Mouse (Mus musculus): ENCODE measurements at regions not wholly inside any gene's neighbourhood (a gene's known extent, or its start where the extent isn't known, plus 50 kb on each side); places are given as distances from the start of the nearest gene placed in this dataset.
A peak's percentile ranks its signal among the peaks of the same experiment; 100 is the strongest.

DNA sequence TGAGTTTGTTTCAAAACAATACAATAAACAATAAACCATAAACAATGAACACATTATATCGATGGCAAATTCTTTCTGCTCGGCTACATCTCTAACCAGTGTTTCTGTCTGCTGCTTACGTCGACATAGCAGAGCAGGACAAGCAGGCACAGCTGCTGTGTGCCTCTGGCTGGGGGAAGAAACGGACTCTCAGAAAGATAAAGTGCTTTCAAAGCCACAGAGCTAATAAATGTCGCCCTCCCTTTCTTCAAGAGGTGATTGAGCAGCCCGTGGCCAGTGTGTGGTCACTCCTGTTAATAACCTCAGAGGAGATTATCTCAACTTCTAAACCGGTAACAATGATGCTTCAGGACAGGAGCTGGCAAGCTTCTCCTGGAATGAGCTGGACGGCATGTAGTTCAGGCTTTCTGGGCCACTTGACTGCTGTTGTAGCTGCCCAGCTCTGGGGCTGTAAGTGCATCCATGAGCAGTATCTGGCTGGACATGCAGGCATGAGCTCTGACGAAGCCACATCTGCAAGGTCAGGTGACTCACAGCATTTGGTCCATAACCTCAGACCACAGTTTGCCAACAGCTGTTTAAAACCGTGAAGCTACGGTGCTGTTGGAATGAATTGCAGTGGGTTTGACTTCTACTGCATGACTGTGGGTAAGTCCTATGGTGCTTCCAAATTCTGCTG, 55.6 kb downstream of the Evx1 start:
- DNase-seq = no peak

DNA sequence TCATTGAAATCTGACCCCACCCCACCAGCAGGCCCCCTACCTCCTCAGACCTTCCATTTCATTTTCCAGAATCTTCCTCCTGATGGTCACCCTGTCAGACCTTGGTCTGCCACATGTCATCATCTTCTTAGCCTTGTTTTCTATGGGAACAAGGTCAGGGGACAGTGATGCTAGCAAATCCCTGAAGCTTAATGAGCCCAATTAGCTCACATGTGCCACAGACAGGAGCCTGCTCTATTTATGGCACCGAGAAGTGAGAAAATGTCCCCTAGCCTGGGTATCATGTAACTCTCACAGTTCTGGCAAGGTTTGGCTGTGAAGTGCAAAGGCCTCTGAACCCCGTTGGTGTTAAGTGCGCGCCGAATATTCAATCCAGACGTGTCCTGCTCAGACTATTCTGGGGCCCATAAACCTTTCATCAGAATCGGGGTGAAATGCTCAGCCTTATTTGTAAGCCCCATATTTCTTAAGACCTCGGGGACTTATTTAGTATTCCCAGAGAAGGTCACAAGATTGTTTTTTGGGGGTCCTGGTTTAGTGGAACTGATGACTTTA, 57.6 kb downstream of the Evx1 start:
- DNase-seq = no peak

DNA sequence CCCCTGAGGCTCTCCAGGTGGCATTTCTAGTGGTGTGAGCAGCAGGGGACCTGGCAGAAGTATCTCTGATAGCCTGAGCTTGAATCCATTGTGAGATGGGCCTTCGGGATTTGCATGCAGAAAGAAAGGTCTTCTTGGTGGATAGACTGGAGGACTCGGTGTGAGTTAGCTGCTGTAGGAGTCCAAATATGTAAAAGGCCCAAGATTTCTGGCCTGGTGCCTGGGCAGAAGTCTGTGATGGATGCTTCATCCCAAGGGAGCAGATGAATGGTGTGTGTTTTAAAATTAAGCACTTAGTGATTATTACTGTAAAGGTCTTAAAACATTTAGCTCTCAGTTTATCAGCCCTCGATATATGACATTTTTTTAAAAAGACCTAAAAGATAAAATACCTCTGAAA, 65.8 kb downstream of the Evx1 start:
- DNase-seq = no peak

DNA sequence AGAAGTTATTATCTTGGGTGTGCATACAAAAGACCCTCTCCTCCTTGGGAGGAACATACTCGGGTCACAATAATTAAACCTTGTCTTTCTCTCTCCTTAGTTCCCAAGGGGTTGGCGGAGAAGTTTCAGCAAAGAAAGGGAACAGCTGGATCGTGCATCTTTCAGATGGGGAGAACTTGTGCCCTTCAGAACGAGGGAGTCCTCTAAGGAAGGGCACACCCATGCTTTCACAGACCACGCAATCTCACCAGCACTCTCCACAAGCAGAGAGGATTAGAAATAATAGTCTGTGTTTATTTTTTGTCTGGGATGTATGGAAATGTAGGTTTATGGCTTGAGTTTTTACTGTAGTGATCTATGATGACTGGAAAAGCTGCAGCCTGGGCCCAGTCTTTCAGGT, 66.3 kb downstream of the Evx1 start:
- no peak for DNase-seq

DNA sequence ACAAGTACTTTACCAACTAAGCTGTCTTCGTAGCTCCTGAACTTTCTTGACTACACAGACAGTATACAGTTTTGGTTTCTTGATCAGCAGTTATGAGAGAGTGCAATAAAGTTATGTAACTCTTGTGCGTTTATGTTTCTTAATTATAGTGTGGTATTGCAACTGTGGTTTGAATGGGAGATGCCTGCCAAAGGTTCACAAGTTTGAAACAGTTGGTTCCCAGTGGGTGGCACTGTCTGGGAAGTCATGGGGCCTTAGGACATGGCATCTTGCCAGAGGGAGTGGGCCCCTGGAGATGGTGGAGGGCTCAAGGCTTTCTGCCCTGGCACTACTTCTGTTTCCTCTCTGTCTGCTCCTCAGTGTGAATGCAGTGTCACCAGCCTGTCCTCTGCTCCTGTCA, 71.7 kb downstream of the Evx1 start:
- no peak for DNase-seq

DNA sequence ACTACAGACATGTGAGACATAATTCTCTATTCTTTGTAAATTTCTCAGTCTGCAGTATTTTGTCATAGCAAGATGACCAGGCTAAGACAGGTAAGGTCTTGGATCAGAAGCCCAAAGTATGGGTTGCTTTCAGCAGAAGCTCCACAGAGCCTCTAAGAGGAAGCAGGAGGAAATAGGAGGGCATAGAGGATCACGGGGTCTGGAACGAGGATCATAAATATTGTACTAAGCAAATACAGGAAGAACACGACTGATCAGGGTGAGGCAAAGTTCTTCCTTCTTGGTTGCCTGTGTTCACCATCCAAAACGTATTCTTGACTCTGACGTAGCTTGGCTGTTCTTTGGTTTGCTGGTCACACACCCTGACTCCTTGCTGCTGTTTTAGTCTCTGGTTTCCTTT, 88.1 kb downstream of the Evx1 start:
- no peak for DNase-seq

DNA sequence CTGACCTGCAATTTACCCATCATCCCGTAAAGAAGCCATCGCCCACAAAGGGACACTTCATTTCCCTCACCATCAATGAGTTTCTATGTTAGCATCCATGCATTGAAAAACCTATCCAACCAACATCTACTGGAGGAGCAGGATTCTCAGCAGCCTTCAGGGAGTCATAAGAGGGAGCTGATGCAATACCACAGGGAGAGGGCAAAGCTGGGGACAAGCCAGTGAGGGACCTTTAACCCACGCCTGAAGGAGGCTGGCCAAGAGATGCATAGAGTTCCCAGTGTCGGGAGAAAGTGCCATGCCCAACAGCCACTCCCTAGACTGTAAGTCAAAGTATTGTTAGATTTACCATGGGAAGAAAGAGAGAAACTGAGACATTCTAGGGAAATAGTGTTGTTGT, 96.7 kb downstream of the Evx1 start:
- DNase-seq = no peak

DNA sequence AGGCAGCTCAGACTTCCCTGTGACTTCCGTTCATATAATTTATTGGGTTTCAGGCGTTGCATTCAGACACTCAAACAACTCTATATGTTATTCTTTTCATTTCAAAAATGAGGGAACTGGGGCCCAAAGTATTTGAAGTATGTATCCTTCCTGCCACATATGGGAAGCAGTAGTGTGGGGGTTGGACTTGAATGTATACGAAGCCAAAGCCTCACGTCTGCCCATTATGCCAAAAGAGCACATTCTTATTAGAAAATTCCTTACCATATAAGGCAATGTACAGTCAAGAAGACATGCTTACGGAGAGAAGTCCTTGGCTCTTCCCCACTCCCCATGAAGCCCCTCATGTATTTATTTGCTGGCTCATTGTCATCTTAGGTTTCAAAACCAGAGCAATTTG, 97.4 kb downstream of the Evx1 start:
- DNase-seq = no peak

DNA sequence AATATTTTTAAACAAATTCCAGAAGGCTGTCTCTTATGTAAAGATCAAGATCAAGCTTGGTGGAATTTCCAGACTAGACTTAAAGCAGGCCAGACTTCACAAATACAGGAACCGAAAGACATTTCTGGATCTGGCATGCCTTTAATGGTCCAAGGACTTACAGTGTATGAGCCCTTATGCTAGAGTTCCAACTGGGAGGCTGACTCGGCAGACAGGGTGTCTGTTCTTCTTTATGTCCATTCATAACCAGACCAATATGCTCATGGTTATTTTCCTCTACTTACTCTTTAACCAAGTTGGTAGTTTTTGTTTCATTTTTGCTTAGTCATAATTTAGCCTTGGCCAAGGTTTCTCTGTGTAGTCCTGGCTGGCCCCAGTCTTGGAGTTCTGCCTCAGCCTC, 98.0 kb downstream of the Evx1 start:
- no peak for DNase-seq

DNA sequence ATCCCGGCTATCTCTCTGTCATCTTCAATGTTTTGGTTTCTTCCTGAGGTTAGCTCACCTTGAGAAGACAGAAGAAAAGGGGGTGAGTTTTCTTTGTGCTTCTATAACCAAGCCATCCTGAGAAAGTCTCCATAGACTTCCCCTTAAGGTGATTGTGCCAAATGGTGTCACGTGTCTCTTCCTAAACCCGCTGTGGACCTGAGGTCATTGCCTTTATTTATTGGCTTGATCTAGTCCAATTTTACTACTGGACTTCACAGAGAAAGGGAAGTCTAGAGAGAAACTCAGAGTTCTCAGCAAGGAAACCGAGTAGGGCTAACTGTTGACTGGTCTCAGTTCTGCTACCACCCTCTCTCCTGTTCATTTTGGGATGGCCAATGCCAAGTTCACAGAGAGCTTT, 100.3 kb downstream of the Evx1 start:
- DNase-seq = no peak

DNA sequence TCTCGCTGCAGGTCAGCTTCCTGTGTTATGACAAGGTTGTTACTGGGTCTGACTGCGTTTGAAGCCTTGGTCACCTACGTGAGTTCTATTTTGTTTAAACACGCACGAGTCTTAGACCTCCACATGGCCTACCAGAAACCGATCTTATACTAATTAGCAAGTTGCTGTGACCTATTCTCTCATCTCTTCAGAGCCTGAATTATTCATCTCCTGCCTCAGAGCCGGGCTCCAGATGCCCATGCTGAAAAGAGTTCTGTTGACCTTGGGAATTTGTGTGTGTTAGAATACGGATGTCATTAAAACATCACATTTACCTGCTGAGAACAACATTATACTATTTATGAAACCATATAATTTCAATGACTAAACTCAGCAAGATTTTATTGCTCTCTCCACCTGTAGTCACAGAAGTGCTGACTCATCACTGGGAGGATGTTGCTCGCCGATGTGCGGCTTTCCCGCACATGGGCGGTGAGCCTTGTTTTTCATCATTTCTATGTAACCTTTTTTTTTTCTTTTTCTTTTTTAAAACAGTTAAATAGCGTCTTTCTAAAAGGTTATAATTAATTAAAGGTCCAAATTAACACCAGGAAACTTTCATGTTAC, 102.1 kb downstream of the Evx1 start:
- no peak for DNase-seq

DNA sequence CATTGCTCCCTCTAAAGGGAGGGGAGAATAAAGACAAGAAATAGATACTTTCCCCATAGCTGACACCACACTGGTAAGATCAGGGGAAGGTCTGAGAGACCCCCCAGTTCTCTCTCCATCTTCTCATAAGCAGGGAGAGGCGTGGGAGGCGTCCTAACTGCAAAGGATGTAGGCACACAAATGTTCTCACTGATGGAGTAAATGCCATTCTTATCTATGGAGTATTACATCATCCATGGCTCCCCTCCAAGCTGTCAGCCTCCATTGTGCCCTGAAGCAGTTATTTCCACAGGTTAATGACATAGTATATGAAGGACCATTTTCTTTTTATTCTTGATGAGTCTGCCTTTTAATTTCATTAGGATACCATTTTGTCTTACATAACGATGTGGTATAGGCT, 103.2 kb downstream of the Evx1 start:
- no peak for DNase-seq

DNA sequence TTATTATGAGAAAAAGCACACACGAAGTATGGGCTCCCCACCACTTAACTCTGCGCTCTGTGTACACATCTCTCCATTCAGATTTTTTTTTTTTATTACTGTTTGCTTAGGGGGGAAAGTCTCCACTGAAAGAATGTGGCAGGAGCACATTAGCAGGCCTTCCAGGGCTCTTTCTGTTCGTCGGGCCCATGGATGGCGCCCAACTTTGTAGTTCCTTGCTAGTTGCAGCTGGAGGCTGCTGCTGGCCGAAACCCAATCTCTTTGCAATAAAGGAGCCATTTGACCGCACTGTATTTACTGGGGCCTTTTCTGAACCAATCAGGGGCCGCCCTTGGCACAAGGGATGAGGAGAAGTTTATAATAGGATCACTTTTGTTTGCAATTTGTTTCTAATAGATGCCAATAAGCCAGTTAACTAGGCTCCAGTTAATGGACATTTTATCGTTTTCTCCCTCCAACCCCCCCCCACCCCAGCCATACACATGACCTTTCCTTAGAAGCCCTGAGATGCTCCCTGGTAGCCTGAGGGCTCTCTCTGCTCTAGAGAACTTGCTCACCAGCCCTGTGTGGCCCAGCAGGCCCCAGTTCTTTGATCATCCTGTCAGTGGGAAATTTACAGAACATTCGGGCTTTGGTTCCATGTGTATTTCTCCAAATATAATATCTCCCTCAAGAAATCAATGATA, 104.3 kb downstream of the Evx1 start:
- DNase-seq = peak; percentile 21

DNA sequence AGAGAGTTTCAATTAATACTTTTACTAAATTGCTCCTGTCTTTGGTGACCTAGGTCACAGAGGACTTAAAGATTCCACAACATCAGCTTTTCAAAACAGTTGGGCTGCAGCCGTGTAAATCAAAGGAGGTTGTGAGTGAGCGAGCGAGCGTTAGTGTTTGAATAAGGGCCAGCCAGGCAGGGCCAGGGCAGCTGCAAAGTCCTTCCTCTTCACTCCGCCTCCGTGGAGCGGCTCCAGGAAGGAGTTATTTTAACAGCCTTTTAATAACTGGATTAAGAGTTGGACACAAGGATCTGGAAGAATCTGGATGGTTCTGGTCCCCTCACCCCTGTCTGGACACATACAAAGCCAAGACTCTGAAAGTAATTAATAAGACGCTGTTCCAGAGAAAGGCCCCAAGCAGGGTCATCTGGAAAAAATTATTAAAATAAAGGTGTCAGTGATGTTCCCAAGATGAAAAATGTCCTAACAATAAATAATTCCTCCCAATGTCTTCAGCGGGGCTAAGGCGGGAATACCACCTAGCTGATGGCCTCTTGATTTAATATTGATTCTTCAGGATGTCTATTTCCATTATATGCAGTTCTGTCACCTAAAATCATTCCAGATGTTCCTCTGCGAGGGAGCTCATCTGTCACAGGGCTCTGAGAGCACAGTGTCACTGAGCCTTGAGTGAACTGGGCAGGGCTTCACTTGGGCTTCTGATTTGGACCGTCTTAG, 105.3 kb downstream of the Evx1 start:
- peak; percentile 63 for DNase-seq

DNA sequence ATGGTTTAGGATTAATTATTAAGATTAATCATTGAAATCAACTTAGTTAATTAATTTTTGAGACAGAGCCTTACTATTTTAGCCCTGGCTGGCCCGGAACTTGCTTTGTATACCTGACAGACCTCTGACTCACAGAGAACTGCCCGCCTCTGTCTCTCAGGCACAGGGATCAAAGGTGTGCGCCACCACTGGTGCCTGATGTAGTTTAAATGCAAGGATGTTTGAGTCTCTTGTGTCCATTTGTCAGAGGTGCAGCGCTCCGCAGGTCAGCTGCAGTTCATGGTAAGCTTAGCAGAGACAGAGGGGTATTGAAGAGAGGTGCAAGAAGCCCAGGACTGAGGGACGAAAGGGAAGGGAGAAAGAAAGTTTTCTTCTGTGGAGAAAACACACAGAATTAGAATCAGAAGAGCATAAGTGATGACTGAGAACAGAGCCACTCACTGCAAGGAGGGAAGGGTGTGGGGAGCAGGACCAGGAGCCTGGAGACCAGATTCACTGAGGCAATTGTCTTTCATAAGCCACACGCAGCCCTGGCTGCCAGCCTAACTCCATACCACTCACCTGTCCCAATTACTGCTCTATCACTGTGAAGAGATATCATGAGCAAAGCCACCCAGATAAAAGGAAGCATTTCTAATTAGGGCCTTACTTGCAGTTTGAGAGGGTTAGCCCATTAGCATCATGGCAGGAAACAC, 107.1 kb downstream of the Evx1 start:
- peak; percentile 9 for DNase-seq

DNA sequence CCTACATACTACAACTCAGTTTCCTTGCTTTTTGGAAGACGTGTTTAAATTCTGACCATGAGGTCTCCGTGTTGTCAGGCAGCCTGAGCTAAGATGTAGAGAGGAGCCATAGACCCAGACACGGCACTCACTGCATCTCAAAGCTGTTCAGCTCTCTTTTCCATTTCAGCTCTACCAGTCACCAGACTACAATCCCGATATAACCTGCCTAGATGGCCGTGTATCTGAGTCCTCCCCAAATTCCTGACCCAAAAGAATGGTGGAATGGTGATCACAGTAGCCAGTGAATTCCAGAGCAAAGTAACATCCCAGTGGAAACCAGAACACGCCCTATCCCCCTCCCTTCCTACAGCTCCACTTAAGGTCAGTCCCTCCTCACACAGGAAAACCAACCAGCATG, 108.5 kb downstream of the Evx1 start:
- no peak for DNase-seq

DNA sequence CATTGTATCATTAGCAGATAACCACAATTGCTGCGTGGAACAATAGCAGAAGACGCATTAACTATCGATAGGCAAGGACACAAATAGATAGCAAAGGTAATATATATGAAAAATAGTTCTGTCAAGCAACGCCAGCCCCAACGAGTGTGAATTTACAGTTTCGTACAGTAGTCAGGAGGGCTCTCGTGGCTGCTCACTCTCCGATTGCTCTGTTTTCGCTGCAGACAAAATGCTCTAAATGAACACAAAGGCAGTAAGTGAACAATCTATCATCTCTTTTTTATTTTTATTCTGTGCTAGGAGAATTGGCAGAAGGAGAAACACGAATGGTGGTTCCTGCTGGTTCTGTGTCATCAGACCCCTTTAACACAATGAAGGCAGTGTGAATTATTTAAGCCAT, 109.4 kb downstream of the Evx1 start:
- no peak for DNase-seq

DNA sequence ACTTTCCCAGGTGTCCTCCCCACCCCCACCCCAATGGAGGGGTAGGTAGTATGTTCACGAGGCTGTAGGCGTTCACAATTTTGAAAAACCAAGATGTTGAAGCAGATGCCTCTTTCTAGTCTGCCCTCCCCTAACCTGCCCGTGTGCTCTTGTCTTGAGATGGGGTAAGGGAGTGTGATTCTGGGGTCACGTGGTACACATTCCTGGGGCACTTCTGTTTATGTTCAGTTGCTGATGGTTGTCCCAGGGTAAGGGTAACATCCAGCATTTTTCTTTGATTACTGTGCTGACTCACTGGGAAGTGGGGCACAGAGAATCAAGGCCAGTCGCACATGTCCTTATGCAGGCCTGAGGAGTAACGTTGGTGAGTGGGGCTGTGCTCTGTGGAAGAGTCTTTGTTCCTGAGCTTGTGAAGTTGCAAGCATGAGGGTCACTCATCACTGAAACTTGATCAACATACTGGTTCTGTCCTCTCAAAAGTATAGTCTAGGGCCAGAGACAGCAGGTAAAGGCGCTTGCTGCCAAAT, 110.3 kb downstream of the Evx1 start:
- DNase-seq = no peak

DNA sequence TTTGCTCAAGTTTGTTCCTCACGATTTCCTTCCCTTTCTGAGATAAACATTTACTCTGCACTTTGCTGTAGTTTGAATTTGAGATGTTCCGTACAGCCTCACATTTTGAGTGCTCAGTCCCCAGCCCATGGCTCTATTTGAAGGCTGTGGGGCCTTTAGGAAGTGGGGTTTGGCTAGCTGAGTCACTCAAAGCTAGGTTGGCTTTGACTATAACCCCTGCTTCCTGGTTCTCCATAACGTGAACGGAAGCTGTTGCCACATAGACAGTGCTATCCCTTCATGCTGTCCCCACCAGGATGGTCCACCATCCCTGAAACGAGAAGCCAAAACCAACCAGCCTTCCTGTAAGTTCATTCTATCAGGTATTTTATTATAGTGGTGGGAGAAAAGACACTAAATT, 111.1 kb downstream of the Evx1 start:
- DNase-seq = no peak

DNA sequence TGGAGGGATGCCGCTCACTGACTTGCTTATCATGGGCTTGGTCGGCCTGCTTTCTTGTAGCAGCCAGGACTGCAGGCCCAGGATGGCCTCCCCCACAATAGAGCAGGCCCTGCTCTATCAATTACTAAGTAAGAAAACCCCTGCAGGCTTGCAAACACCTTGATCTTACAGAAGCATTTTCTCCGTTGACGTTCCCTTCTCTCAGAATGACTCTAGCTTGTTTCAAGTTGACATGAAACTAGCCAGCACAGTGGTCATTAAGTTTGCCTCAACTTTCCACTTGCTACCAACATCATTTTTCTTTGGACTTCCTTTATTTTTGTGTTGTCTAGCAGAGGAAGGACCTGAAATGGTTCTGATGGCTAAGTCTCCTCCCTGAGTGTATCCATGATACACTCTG, 111.8 kb downstream of the Evx1 start:
- no peak for DNase-seq

DNA sequence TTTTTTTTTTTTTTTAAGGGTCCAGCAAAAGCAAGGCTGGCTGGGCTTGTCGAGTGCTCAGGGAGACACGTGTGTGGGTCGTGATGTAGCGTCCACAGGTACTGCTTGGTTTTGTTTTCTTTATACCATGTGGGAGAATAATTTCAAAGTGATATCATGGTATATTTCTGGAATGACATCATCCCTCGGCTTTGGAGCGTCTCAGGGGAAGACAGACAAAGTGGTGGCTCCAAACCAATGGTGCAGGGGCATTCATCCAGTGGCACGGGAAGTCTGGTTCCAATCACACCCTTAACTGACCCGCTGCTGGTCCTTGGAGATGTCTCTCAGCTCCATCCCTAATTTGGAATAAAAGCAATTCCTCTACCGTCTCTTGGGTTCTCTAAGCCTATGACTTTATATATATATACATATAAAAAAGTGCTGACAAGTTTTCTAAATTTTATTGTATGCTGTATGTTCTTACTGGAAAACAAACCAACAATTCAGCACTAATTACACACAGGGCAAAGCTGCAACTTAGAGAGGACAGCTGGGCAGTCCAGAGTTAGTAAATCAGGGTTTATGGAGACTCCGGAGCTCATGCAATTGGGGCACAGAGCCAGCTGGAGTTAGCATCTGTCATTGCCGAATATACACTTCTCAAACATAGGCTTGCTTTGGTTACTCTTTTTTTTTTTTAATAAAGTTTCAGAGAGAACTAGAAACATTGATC, 115.3 kb downstream of the Evx1 start:
- no peak for DNase-seq

DNA sequence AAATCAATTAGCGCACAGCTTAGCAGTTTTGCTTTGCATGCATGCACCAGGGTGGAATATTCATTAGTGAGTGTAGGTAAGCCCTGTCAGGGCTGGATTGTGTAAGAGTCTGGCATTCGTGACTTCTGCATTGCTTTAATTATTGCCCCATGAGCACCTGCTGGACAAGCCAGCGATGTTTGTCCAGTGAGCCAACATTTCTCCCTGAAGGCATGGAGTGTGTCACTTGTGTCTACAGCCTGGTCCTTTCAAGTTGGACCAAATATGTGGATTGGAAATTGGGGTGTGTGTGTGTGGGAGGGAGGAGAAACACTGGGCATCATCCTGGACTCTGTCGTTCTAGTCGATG, 115.9 kb downstream of the Evx1 start:
- no peak for DNase-seq
